Mouse (Mus musculus) liver, embryonic 14.5 days (tissue): Measurements from ENCODE around the gene Sytl3. TPM values are rescaled to one million over a fixed set of nuclear protein-coding genes. Genes with fewer than 3 reads are reported as not detected.
"Not testable (repeated sequence)": the region's sequence is repeated elsewhere in the genome, so short reads cannot be mapped to it uniquely, and the experiment has no call there.

ENCODE experiments used
- ATAC-seq: fragments of 200-750 bp; cut with Nextera tagmentation; 2 replicates; pipeline ENCODE4 v1.8.0; 2017; ENCODE audit warnings: moderate number of reproducible peaks, mild to moderate bottlenecking, moderate library complexity; ENCODE audit not compliant: insufficient read depth
- DNase-seq, 3 experiments: peaks; one replicate each; pipeline ENCODE4 v3.0.0-alpha.2; 2012 to 2013; ENCODE audit warnings: low read depth in 3 of 3, low spot score in 3 of 3
- H3K27ac ChIP-seq: fragments of 300-500 bp; sonication (generic); 2 replicates; pipeline ENCODE4 v1.5.1; 2014; ENCODE audit warnings: moderate library complexity, mild to moderate bottlenecking, control low read depth, inconsistent platforms
- H3K27me3 ChIP-seq: fragments of 300-500 bp; sonication (generic); 2 replicates; pipeline ENCODE4 v1.6.1; 2014; ENCODE audit warnings: mild to moderate bottlenecking, low read length, moderate library complexity; ENCODE audit not compliant: control insufficient read depth, insufficient read depth
- H3K36me3 ChIP-seq: fragments of 300-500 bp; sonication (generic); replicated peaks from 2 replicates; pipeline ENCODE4 v1.6.1; 2014; ENCODE audit warnings: low read depth; ENCODE audit not compliant: control insufficient read depth, insufficient read depth
- H3K4me1 ChIP-seq, 2 experiments: fragments of 200-500 bp in 1 of 2; fragments of 300-500 bp in 1 of 2; sonication (generic) in 1 of 2; replicated peaks; 2 replicates each; pipeline ENCODE4 v1.6.1; 2012 to 2014; ENCODE audit warnings: antibody characterized with exemption in 1 of 2, inconsistent platforms in 1 of 2, low read length in 1 of 2; ENCODE audit not compliant: control insufficient read depth in 2 of 2, insufficient read depth in 2 of 2
- H3K4me2 ChIP-seq: fragments of 300-500 bp; sonication (generic); 2 replicates; pipeline ENCODE4 v1.6.1; 2014; ENCODE audit warnings: low read depth, mild to moderate bottlenecking, control low read depth, moderate library complexity
- H3K4me3 ChIP-seq, 2 experiments: fragments of 200-500 bp in 1 of 2; fragments of 300-500 bp in 1 of 2; sonication (generic) in 1 of 2; 2 replicates each; pipeline ENCODE4 v1.5.1; 2012 to 2014; ENCODE audit warnings: low read depth in 2 of 2, low read length in 2 of 2, mild to moderate bottlenecking in 2 of 2, control low read depth in 1 of 2, inconsistent platforms in 1 of 2, moderate library complexity in 1 of 2; ENCODE audit not compliant: insufficient read depth in 1 of 2
- H3K9ac ChIP-seq: fragments of 300-500 bp; sonication (generic); replicated peaks from 2 replicates; pipeline ENCODE4 v1.6.1; 2014; ENCODE audit warnings: mild to moderate bottlenecking, control low read depth, moderate library complexity
- H3K9me3 ChIP-seq: fragments of 300-500 bp; sonication (generic); 2 replicates; pipeline ENCODE4 v1.6.1; 2016; ENCODE audit warnings: low read length, mixed read lengths; ENCODE audit not compliant: control insufficient read depth
- WGBS: fragments of 180-500 bp; shearing (Covaris S2); extraction: QIAGEN DNeasy Blood & Tissue Kit; methylation state at CpG from one replicate; pipeline ENCODE4 v1.1.7; 2014; ENCODE audit not compliant: insufficient replicate concordance; 5-methylcytosine and 5-hydroxymethylcytosine counted together
- polyA plus RNA-seq, 2 experiments: library from polyadenylated mRNA; depleted of rRNA in 1 of 2; stranded (reverse) in 1 of 2; unstranded in 1 of 2; fragments of >200 nt; fragmentation: Nextera tagmentation in 1 of 2; extraction: Ambion mirVana in 1 of 2; gene quantifications; 2 replicates each; pipeline versions ENCODE4 v1.2.1 to v1.2.3; 2012 to 2014

Gene Sytl3
- polyA plus RNA-seq (2012; rRNA removed) (0.06 TPM in 1 of 2 replicates, not detected in the other), polyA plus RNA-seq (2014; fragmentation: Nextera tagmentation; extraction: Ambion mirVana) (0.15 TPM in 1 of 2 replicates, not detected in the other)

DNA sequence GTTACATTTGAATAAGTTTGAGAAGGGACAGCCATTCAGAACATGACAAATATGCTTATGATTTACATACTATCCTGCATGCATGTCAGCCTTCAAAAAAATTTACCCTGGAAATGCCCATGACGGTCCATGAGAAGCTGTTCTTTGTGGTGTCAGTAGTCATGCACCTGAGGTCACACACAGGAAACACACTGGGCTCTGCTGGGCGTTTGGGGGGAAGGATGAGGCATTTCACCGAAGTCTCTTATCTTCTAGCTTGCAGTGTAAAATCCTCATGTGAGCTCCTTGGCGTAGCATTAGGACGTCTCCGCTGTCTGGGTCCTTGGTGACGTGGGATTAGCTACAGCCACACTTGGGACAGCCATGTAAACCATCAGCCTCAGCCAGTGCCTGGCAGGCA is at the start of gene Sytl3:
TSS of gene Sytl3 (plus strand) at position 293 of the 400 bp plus-strand sequence.
- not testable (repeated sequence) for ATAC-seq, H3K4me1 ChIP-seq, H3K9ac ChIP-seq, H3K27ac ChIP-seq, H3K36me3 ChIP-seq, H3K4me2 ChIP-seq, H3K27me3 ChIP-seq, DNase-seq, H3K9me3 ChIP-seq, H3K4me3 ChIP-seq
- 24% methylated on average over 3 of the region's 7 CpGs for WGBS

DNA sequence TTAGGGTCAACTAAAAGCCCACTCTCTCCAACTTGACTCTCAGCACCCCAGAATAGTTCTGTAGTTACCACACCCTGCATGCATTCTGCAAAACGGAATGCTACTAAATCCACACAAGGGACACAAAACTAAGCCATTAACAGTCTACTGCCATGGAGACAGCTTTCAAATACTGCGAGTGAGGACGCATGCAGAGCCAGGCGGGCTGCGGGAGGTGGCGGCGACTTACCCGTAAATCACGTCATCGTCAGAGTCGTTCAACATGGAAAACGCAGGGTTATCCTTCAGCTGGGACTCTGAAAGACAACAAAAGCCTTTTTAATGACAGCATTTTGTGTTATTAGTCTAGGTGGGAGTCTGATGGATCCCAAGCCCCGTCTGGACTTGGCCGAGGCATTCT is 45.4 kb upstream of the Sytl3 start:
- WGBS: 75% methylated on average over 11 of the region's 14 CpGs

DNA sequence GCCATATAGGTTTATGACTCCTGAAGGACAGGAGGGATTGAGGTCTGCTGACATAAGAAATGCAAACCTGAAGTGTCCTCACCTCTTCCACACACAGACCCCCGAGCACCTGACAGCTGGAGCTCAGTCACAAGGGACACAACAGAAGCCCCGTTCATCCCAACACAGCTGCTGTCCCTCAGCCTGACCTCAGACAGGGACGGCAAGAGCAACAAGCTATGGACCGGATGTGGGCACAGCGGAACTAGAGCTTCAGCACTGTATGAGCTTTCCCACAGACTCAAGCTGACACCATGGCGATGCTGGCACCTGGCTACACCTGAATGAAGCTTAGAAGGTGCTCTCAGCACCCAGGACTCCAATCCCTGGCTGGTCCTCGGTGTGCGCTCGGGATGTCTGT is 44.6 kb upstream of the Sytl3 start:
- H3K9ac ChIP-seq: not testable (repeated sequence)

More for the DNA sequence above, 45.4 kb upstream of the Sytl3 start:
- not testable (repeated sequence) for H3K4me2 ChIP-seq, DNase-seq, H3K36me3 ChIP-seq, H3K27me3 ChIP-seq, H3K27ac ChIP-seq, H3K4me3 ChIP-seq, ATAC-seq, H3K9ac ChIP-seq, H3K4me1 ChIP-seq, H3K9me3 ChIP-seq

DNA sequence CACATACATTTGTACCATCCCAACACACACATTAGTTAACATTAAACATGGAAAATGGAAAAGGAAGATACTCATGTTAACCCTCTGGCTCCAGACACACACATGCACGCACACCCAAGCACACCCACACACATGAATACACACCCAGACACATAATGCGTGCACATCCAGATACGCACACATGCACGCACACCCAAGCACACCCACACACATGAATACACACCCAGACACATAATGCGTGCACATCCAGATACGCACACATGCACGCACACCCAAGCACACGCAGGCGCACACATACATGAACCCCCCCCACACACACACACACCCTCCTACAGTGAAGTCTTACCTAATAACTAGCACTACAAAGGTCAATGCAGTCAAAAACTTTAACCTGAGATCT is 42.2 kb upstream of the Sytl3 start:
- H3K36me3 ChIP-seq, ATAC-seq, H3K27me3 ChIP-seq, H3K4me1 ChIP-seq, H3K4me3 ChIP-seq, H3K4me2 ChIP-seq, H3K27ac ChIP-seq, H3K9me3 ChIP-seq, H3K9ac ChIP-seq, DNase-seq: not testable (repeated sequence)
- WGBS: 73% methylated on average over 9 of the region's 9 CpGs

More for the DNA sequence above, 44.6 kb upstream of the Sytl3 start:
- H3K27ac ChIP-seq, H3K4me2 ChIP-seq, H3K9me3 ChIP-seq, DNase-seq, ATAC-seq, H3K4me3 ChIP-seq, H3K27me3 ChIP-seq, H3K4me1 ChIP-seq, H3K36me3 ChIP-seq: not testable (repeated sequence)
- WGBS: 58% methylated on average over 5 of the region's 9 CpGs

DNA sequence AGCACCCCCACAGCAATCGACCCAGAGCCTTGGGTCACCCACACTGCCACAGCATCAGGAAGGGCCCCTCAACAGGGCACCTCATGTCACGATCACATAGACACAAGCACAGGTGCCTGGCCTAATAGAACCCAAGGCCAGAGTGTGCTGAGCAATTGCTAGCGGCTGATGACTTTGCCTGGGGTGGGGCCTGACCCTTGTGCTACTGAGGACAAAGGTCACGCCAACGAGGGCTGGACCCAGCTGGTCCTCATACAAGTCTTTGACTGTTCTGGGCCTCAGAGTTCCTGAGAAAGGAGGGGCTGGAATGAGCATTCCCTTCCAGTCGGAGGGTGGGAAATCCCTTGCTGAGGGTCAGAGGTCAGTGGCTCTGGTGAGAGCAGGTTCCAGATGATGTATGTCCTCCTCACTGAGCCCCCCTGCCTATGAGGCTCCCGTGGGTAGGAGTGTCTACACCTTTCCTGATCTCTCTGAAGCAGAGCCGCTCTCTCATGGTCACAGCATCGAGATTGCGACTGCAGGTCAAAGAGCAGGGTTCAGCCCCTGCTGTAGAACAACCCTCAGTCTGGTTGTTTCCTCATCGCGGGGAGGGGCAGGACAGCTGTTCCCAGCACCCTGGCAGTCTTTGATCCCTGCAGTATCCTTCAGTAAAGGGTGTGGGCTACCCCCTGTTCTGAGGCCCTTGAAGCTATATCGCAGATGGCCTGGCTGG is 41.0 kb upstream of the Sytl3 start:
- not testable (repeated sequence) for H3K4me1 ChIP-seq, H3K9ac ChIP-seq, H3K27ac ChIP-seq, H3K36me3 ChIP-seq, H3K9me3 ChIP-seq, DNase-seq, H3K27me3 ChIP-seq, H3K4me3 ChIP-seq, H3K4me2 ChIP-seq
- peak; percentile 66 for ATAC-seq
- WGBS: 52% methylated on average over 7 of the region's 13 CpGs

DNA sequence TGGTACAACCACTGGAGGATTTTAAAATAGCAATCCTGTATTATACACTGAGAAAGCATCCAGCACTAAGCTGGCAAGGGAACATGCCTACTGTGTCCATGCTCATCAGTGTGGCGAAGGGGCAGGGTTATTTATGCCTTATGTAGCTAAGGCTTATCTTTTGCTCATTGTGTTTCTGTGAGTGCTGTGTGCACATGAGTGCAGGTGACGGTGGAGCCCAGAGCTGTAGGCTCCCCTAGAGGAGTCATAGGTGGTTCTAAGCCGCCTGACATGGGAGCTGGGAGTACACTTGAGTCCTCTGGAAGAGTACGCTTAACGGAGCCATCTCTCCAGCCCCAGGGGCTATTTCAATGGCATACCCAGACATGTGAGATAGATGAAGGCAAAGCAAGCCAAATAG is 39.6 kb upstream of the Sytl3 start:
- H3K27me3 ChIP-seq, H3K4me2 ChIP-seq, H3K9ac ChIP-seq, H3K4me3 ChIP-seq, ATAC-seq, H3K9me3 ChIP-seq, H3K4me1 ChIP-seq, H3K36me3 ChIP-seq, H3K27ac ChIP-seq, DNase-seq: not testable (repeated sequence)
- 71% methylated on average over 5 of the region's 5 CpGs for WGBS

DNA sequence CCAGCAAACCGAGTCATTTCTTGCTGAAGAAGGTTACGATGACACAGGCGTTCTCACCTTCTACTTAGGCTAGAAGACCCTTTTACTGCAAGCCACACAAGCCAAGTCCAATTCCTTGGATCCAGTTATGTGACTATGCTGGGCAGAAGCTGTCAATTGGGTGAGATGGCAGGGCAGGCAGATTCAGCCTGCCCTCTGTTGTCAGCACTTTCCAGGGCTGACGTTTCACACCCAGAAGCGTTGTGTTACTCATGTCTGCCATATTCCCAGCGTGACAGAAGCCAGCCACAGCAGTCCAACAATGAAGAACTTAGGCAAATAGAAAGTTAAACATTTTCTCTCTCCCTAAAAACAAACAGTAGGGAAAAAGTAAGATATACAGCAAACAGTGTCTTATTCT is 38.9 kb upstream of the Sytl3 start:
- H3K36me3 ChIP-seq: not testable (repeated sequence)

DNA sequence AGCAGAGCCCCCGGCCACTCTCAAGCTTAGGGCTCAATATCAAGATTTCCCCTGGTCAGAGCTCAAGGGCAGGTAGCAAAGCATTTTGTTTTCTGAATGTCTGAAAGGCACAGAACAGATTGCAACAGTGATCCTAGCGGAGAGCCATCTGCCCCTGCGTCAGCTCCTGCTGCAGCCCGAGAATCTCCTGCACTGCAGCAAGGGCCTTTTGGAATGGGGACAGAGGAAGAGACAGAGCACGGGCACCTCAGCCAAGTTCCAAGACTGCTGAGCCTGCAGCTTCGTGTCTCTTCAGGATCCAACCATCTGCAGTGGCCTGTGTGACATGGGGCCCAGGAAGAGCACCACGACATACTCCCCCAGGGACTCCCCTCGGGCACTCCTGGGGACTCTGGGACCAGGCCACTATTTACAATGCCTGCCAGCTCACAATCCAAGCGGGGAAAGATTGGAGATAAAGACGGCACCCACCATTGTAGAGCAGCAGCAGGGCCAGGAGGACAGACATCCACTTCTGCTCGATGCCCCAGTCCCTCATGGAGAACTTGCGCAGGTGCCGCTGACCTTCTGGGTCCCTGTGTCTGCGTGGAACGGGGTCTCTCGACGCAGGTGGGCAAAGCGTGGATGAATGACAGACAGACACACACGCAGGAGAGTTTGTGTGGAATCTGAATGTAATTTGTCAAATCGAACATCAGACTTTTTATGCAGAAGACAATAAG is 38.0 kb upstream of the Sytl3 start:
- H3K27me3 ChIP-seq, DNase-seq, H3K4me1 ChIP-seq, H3K4me2 ChIP-seq, H3K9me3 ChIP-seq, H3K9ac ChIP-seq, H3K4me3 ChIP-seq, H3K27ac ChIP-seq, H3K36me3 ChIP-seq, ATAC-seq: not testable (repeated sequence)
- 64% methylated on average over 18 of the region's 20 CpGs for WGBS

More for the DNA sequence above, 38.9 kb upstream of the Sytl3 start:
- H3K27me3 ChIP-seq, H3K4me3 ChIP-seq, H3K27ac ChIP-seq, H3K9ac ChIP-seq, H3K4me2 ChIP-seq, DNase-seq, H3K9me3 ChIP-seq, ATAC-seq, H3K4me1 ChIP-seq: not testable (repeated sequence)
- 55% methylated on average over 5 of the region's 6 CpGs for WGBS
